Mouse (Mus musculus) G1E (cell line): ENCODE results near the gene Atf7ip.

Experiments used
- CTCF ChIP-seq: IDR thresholded peaks from 2 replicates; pipeline ENCODE4 v1.5.1; 2012; ENCODE audit warnings: low read depth, low read length, inconsistent platforms, mixed read lengths
- GATA1 ChIP-seq: IDR thresholded peaks from 2 replicates; pipeline ENCODE4 v1.6.1; 2012; ENCODE audit warnings: borderline replicate concordance, low read length, inconsistent platforms, mixed read lengths

DNA sequence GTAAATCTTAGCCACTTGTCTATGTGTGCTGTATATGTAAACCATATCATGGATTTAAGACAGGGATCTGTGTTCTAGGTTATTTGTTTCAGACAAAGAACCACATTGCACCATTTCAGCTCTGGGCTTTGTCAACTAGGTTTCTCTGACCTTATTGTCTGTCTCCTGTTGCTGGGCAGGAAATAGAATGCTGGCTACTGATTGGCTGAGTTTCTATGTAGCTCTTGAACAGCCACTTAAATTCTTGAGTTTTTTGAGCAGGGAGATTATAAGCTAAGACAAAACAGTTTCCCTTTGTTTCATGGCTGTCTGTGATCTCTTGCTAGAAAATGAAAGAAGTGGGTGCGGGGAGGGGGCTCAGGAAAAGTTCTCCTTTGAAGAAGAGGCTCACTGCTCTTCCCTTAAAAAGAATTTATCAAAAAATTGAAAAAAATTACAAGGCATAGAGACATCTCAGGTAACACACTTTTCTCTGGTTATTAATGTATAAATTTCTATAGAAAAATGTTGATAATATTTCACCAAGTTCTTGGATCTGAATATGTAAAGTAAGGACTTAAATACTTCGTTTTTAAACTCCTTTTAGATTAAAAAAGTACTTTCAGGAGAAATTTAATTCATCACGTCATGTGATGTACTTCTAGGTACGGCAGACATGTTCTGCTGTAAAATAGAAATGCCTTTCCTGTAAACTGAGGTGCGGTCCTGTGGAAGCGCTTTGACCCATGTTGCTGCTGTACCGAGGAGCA, 49.0 kb downstream of the Atf7ip start:
- TF ChIP-seq CTCF (no peak), GATA1 (no peak)
